Mouse (Mus musculus): ENCODE measurements around the gene Med15. TPM values are rescaled to one million over a fixed set of nuclear protein-coding genes. Genes with fewer than 3 reads are reported as not detected.

Gene Med15
- polyA plus RNA-seq, 1 experiment from 2014 or later, result 44.8 TPM

GRCm38 (mm10) chr16:17759813-17760321 is 27.2 kb upstream of the Med15 start:
- WGBS, result 2% methylated on average over 43 of the region's 54 CpGs
- peak; percentile 41 for ATAC-seq (replicated peaks; ENCODE audit: low FRiP score)
- H3K4me1 ChIP-seq (replicated peaks; ENCODE audit: control insufficient read depth, insufficient read depth, low read length), result peaks cover 33% of the 10 kb centered on the region

GRCm38 (mm10) chr16:17759344-17759773 is 26.7 kb upstream of the Med15 start, which contains the start of gene Klhl22:
Klhl22 (plus strand) TSS chr16:17759618.
- no peaks in the 10 kb centered on the region for H3K36me3 ChIP-seq (ENCODE audit: control insufficient read depth, insufficient read depth, low read length)
- H3K9me3 ChIP-seq (ENCODE audit: control insufficient read depth, low read length), result no peaks in the 10 kb centered on the region
- H3K4me1 ChIP-seq (replicated peaks; ENCODE audit: control insufficient read depth, insufficient read depth, low read length), result peaks cover 33% of the 10 kb centered on the region
- DNase-seq (ENCODE audit: low spot score), result peak; percentile 91
- WGBS, result under 1% methylated on average over 24 of the region's 28 CpGs
- H3K27me3 ChIP-seq (replicated peaks; ENCODE audit: control insufficient read depth, insufficient read depth, low read length), result no peaks in the 10 kb centered on the region
- peak within 1 kb of the TSS; percentile 66 for H3K27ac ChIP-seq (ENCODE audit: low read depth, low read length)
- peak; percentile 85 for ATAC-seq (replicated peaks; ENCODE audit: low FRiP score)
- H3K4me2 ChIP-seq, result peak within 1 kb of the TSS; percentile 97
- H3K4me3 ChIP-seq (ENCODE audit: low read depth, low read length), result peak within 1 kb of the TSS; percentile 71
- peak within 1 kb of the TSS; percentile 82 for H3K9ac ChIP-seq (ENCODE audit: low read depth, low read length)

More at GRCm38 (mm10) chr16:17759813-17760321, 27.2 kb upstream of the Med15 start:
- peak overlapping the region; percentile 71 for H3K4me3 ChIP-seq (ENCODE audit: low read depth, low read length)
- no peaks in the 10 kb centered on the region for H3K9me3 ChIP-seq (ENCODE audit: control insufficient read depth, low read length)
- peak overlapping the region; percentile 66 for H3K27ac ChIP-seq (ENCODE audit: low read depth, low read length)
- H3K4me2 ChIP-seq, result peak overlapping the region; percentile 97
- peak overlapping the region; percentile 82 for H3K9ac ChIP-seq (ENCODE audit: low read depth, low read length)
- no peaks in the 10 kb centered on the region for H3K36me3 ChIP-seq (ENCODE audit: control insufficient read depth, insufficient read depth, low read length)
- H3K27me3 ChIP-seq (replicated peaks; ENCODE audit: control insufficient read depth, insufficient read depth, low read length), result no peaks in the 10 kb centered on the region
- DNase-seq (ENCODE audit: low spot score), result peak; percentile 70

- ATAC-seq (replicated peaks; ENCODE audit: low FRiP score) (no peak), DNase-seq (ENCODE audit: low spot score) (no peak)
- WGBS, result 36% methylated on average over 9 of the region's 9 CpGs
- Histone ChIP-seq H3K9me3 (ENCODE audit: control insufficient read depth, low read length) (no peaks in the 10 kb centered on the region), H3K27ac (ENCODE audit: low read depth, low read length) (no peak overlapping the region), H3K9ac (ENCODE audit: low read depth, low read length) (peak overlapping the region; percentile 82), H3K36me3 (ENCODE audit: control insufficient read depth, insufficient read depth, low read length) (no peaks in the 10 kb centered on the region), H3K4me2 (peak overlapping the region; percentile 97), H3K4me1 (replicated peaks; ENCODE audit: control insufficient read depth, insufficient read depth, low read length) (peaks cover 28% of the 10 kb centered on the region), H3K27me3 (replicated peaks; ENCODE audit: control insufficient read depth, insufficient read depth, low read length) (no peaks in the 10 kb centered on the region), H3K4me3 (ENCODE audit: low read depth, low read length) (peak overlapping the region; percentile 71)
Observed at GRCm38 (mm10) chr16:17758902-17759301, 26.2 kb upstream of the Med15 start.

GRCm38 (mm10) chr16:17757756-17758155 is 25.1 kb upstream of the Med15 start:
- Histone ChIP-seq H3K9me3 (ENCODE audit: control insufficient read depth, low read length) (no peaks in the 10 kb centered on the region), H3K4me3 (ENCODE audit: low read depth, low read length) (no peak overlapping the region), H3K27ac (ENCODE audit: low read depth, low read length) (no peak overlapping the region), H3K4me2 (no peak overlapping the region), H3K9ac (ENCODE audit: low read depth, low read length) (no peak overlapping the region), H3K27me3 (replicated peaks; ENCODE audit: control insufficient read depth, insufficient read depth, low read length) (no peaks in the 10 kb centered on the region), H3K4me1 (replicated peaks; ENCODE audit: control insufficient read depth, insufficient read depth, low read length) (peaks cover 23% of the 10 kb centered on the region), H3K36me3 (ENCODE audit: control insufficient read depth, insufficient read depth, low read length) (no peaks in the 10 kb centered on the region)
- 91% methylated on average over 1 of the region's 1 CpGs for WGBS
- no peak for ATAC-seq (replicated peaks; ENCODE audit: low FRiP score)
- no peak for DNase-seq (ENCODE audit: low spot score)

- no peak overlapping the region for H3K27ac ChIP-seq (ENCODE audit: low read depth, low read length)
- ATAC-seq (replicated peaks; ENCODE audit: low FRiP score), result no peak
- no peaks in the 10 kb centered on the region for H3K9me3 ChIP-seq (ENCODE audit: control insufficient read depth, low read length)
- no peak overlapping the region for H3K4me2 ChIP-seq
- H3K36me3 ChIP-seq (ENCODE audit: control insufficient read depth, insufficient read depth, low read length), result no peaks in the 10 kb centered on the region
- H3K4me3 ChIP-seq (ENCODE audit: low read depth, low read length), result no peak overlapping the region
- no peak overlapping the region for H3K9ac ChIP-seq (ENCODE audit: low read depth, low read length)
- no peak for DNase-seq (ENCODE audit: low spot score)
- 38% methylated on average over 1 of the region's 1 CpGs for WGBS
- no peaks in the 10 kb centered on the region for H3K27me3 ChIP-seq (replicated peaks; ENCODE audit: control insufficient read depth, insufficient read depth, low read length)
- H3K4me1 ChIP-seq (replicated peaks; ENCODE audit: control insufficient read depth, insufficient read depth, low read length), result 0 out of 2 replicates have a peak, but pooled peaks cover under 1% of the 10 kb centered on the region
Observed at GRCm38 (mm10) chr16:17753686-17754085, 21.0 kb upstream of the Med15 start.

- WGBS, result 26% methylated on average over 3 of the region's 3 CpGs
- H3K9ac ChIP-seq (ENCODE audit: low read depth, low read length), result no peak overlapping the region
- H3K4me3 ChIP-seq (ENCODE audit: low read depth, low read length), result no peak overlapping the region
- H3K27me3 ChIP-seq (replicated peaks; ENCODE audit: control insufficient read depth, insufficient read depth, low read length), result no peaks in the 10 kb centered on the region
- H3K9me3 ChIP-seq (ENCODE audit: control insufficient read depth, low read length), result no peaks in the 10 kb centered on the region
- no peak overlapping the region for H3K4me2 ChIP-seq
- no peaks in the 10 kb centered on the region for H3K4me1 ChIP-seq (replicated peaks; ENCODE audit: control insufficient read depth, insufficient read depth, low read length)
- H3K36me3 ChIP-seq (ENCODE audit: control insufficient read depth, insufficient read depth, low read length), result no peaks in the 10 kb centered on the region
- DNase-seq (ENCODE audit: low spot score), result no peak
- no peak for ATAC-seq (replicated peaks; ENCODE audit: low FRiP score)
- no peak overlapping the region for H3K27ac ChIP-seq (ENCODE audit: low read depth, low read length)
Observed at GRCm38 (mm10) chr16:17753001-17753400, 20.3 kb upstream of the Med15 start.

- H3K4me3 ChIP-seq (ENCODE audit: low read depth, low read length), result no peak overlapping the region
- H3K4me2 ChIP-seq, result no peak overlapping the region
- H3K9ac ChIP-seq (ENCODE audit: low read depth, low read length), result no peak overlapping the region
- no peak overlapping the region for H3K27ac ChIP-seq (ENCODE audit: low read depth, low read length)
- no peaks in the 10 kb centered on the region for H3K4me1 ChIP-seq (replicated peaks; ENCODE audit: control insufficient read depth, insufficient read depth, low read length)
- no peaks in the 10 kb centered on the region for H3K9me3 ChIP-seq (ENCODE audit: control insufficient read depth, low read length)
- ATAC-seq (replicated peaks; ENCODE audit: low FRiP score), result no peak
- no peaks in the 10 kb centered on the region for H3K36me3 ChIP-seq (ENCODE audit: control insufficient read depth, insufficient read depth, low read length)
- DNase-seq (ENCODE audit: low spot score), result no peak
- no peaks in the 10 kb centered on the region for H3K27me3 ChIP-seq (replicated peaks; ENCODE audit: control insufficient read depth, insufficient read depth, low read length)
- 87% methylated on average over 2 of the region's 2 CpGs for WGBS
Observed at GRCm38 (mm10) chr16:17745067-17745466, 12.4 kb upstream of the Med15 start.

GRCm38 (mm10) chr16:17744536-17744935 is 11.8 kb upstream of the Med15 start:
- Histone ChIP-seq H3K4me2 (no peak overlapping the region), H3K27me3 (replicated peaks; ENCODE audit: control insufficient read depth, insufficient read depth, low read length) (no peaks in the 10 kb centered on the region), H3K27ac (ENCODE audit: low read depth, low read length) (no peak overlapping the region), H3K9ac (ENCODE audit: low read depth, low read length) (no peak overlapping the region), H3K36me3 (ENCODE audit: control insufficient read depth, insufficient read depth, low read length) (no peaks in the 10 kb centered on the region), H3K9me3 (ENCODE audit: control insufficient read depth, low read length) (no peaks in the 10 kb centered on the region), H3K4me3 (ENCODE audit: low read depth, low read length) (no peak overlapping the region), H3K4me1 (replicated peaks; ENCODE audit: control insufficient read depth, insufficient read depth, low read length) (no peaks in the 10 kb centered on the region)
- DNase-seq (ENCODE audit: low spot score) (peak; percentile 56), ATAC-seq (replicated peaks; ENCODE audit: low FRiP score) (peak; percentile 39; the same call in 1 of the 2 replicates)
- 6% methylated on average over 1 of the region's 1 CpGs for WGBS

GRCm38 (mm10) chr16:17743279-17743678 is 10.6 kb upstream of the Med15 start:
- no peak for DNase-seq (ENCODE audit: low spot score)
- H3K36me3 ChIP-seq (ENCODE audit: control insufficient read depth, insufficient read depth, low read length), result no peaks in the 10 kb centered on the region
- H3K4me1 ChIP-seq (replicated peaks; ENCODE audit: control insufficient read depth, insufficient read depth, low read length), result no peaks in the 10 kb centered on the region
- ATAC-seq (replicated peaks; ENCODE audit: low FRiP score), result no peak
- no peaks in the 10 kb centered on the region for H3K9me3 ChIP-seq (ENCODE audit: control insufficient read depth, low read length)
- no peak overlapping the region for H3K4me3 ChIP-seq (ENCODE audit: low read depth, low read length)
- no peak overlapping the region for H3K4me2 ChIP-seq
- WGBS, result 52% methylated on average over 4 of the region's 4 CpGs
- H3K9ac ChIP-seq (ENCODE audit: low read depth, low read length), result no peak overlapping the region
- H3K27me3 ChIP-seq (replicated peaks; ENCODE audit: control insufficient read depth, insufficient read depth, low read length), result no peaks in the 10 kb centered on the region
- H3K27ac ChIP-seq (ENCODE audit: low read depth, low read length), result no peak overlapping the region
